Mouse (Mus musculus): ENCODE measurements around the gene Gfer. TPM values are rescaled to one million over a fixed set of nuclear protein-coding genes. Genes with fewer than 3 reads are reported as not detected.
A peak's percentile ranks its signal among the peaks of the same experiment; 100 is the strongest.
"Not testable (repeated sequence)": the region's sequence is repeated elsewhere in the genome, so short reads cannot be mapped to it uniquely, and the experiment has no call there.

The Gfer gene
- polyA plus RNA-seq, 1 experiment, result 29.2 TPM

- no peak for TF ChIP-seq CTCF (IDR thresholded peaks at IDR 0.05; ENCODE audit: borderline replicate concordance, extremely low read depth, insufficient read depth, insufficient read length)
- no peak for DNase-seq (ENCODE audit: low read depth)
Observed at GRCm38 (mm10) chr17:24674277-24674676, 21.7 kb downstream of the Gfer start.

GRCm38 (mm10) chr17:24672141-24672540, 23.8 kb downstream of the Gfer start:
- DNase-seq (ENCODE audit: low read depth), result no peak

GRCm38 (mm10) chr17:24671346-24671745, 24.6 kb downstream of the Gfer start:
- no peak for DNase-seq (ENCODE audit: low read depth)
- no peak for TF ChIP-seq POLR2A (IDR thresholded peaks at IDR 0.05; ENCODE audit: borderline replicate concordance, extremely low read depth, insufficient read depth, insufficient read length, poor library complexity, severe bottlenecking)
- TF ChIP-seq CTCF (IDR thresholded peaks at IDR 0.05; ENCODE audit: borderline replicate concordance, extremely low read depth, insufficient read depth, insufficient read length), result no peak

More at GRCm38 (mm10) chr17:24672141-24672540, 23.8 kb downstream of the Gfer start:
- TF ChIP-seq CTCF (IDR thresholded peaks at IDR 0.05; ENCODE audit: borderline replicate concordance, extremely low read depth, insufficient read depth, insufficient read length), result no peak
- no peak for TF ChIP-seq POLR2A (IDR thresholded peaks at IDR 0.05; ENCODE audit: borderline replicate concordance, extremely low read depth, insufficient read depth, insufficient read length, poor library complexity, severe bottlenecking)

GRCm38 (mm10) chr17:24670246-24670844, 25.6 kb downstream of the Gfer start:
- TF ChIP-seq POLR2A (IDR thresholded peaks at IDR 0.05; ENCODE audit: borderline replicate concordance, extremely low read depth, insufficient read depth, insufficient read length, poor library complexity, severe bottlenecking) (no peak), CTCF (IDR thresholded peaks at IDR 0.05; ENCODE audit: borderline replicate concordance, extremely low read depth, insufficient read depth, insufficient read length) (no peak)
- DNase-seq (ENCODE audit: low read depth), result no peak

- TF ChIP-seq POLR2A (IDR thresholded peaks at IDR 0.05; ENCODE audit: borderline replicate concordance, extremely low read depth, insufficient read depth, insufficient read length, poor library complexity, severe bottlenecking) (peak; percentile 78), CTCF (IDR thresholded peaks at IDR 0.05; ENCODE audit: borderline replicate concordance, extremely low read depth, insufficient read depth, insufficient read length) (peak; percentile 31; the same call in 1 of the 2 replicates)
- DNase-seq (ENCODE audit: low read depth), result peak; percentile 97
Observed at GRCm38 (mm10) chr17:24669545-24670245, 26.3 kb downstream of the Gfer start, which contains the start of gene Zfp598. TSS of gene Zfp598 (plus strand) at chr17:24669687.

GRCm38 (mm10) chr17:24669214-24669544, 26.8 kb downstream of the Gfer start:
- not testable (repeated sequence) for DNase-seq (ENCODE audit: low read depth)

GRCm38 (mm10) chr17:24667416-24667815, 28.5 kb downstream of the Gfer start:
- peak; percentile 68 for DNase-seq (ENCODE audit: low read depth)

GRCm38 (mm10) chr17:24667011-24667410, 28.9 kb downstream of the Gfer start:
- DNase-seq (ENCODE audit: low read depth), result not testable (repeated sequence)

More at GRCm38 (mm10) chr17:24667416-24667815, 28.5 kb downstream of the Gfer start:
- TF ChIP-seq POLR2A (IDR thresholded peaks at IDR 0.05; ENCODE audit: borderline replicate concordance, extremely low read depth, insufficient read depth, insufficient read length, poor library complexity, severe bottlenecking) (no peak), CTCF (IDR thresholded peaks at IDR 0.05; ENCODE audit: borderline replicate concordance, extremely low read depth, insufficient read depth, insufficient read length) (peak; percentile 72; the same call in 1 of the 2 replicates)

- TF ChIP-seq CTCF (IDR thresholded peaks at IDR 0.05; ENCODE audit: borderline replicate concordance, extremely low read depth, insufficient read depth, insufficient read length), result no peak
- no peak for TF ChIP-seq POLR2A (IDR thresholded peaks at IDR 0.05; ENCODE audit: borderline replicate concordance, extremely low read depth, insufficient read depth, insufficient read length, poor library complexity, severe bottlenecking)
- DNase-seq (ENCODE audit: low read depth), result no peak
Observed at GRCm38 (mm10) chr17:24658017-24658758, 37.8 kb downstream of the Gfer start, which contains the start of gene Npw. TSS of gene Npw (minus strand) at chr17:24658457.

GRCm38 (mm10) chr17:24654969-24655368, 41.0 kb downstream of the Gfer start:
- DNase-seq (ENCODE audit: low read depth), result no peak
- no peak for TF ChIP-seq POLR2A (IDR thresholded peaks at IDR 0.05; ENCODE audit: borderline replicate concordance, extremely low read depth, insufficient read depth, insufficient read length, poor library complexity, severe bottlenecking)
- no peak for TF ChIP-seq CTCF (IDR thresholded peaks at IDR 0.05; ENCODE audit: borderline replicate concordance, extremely low read depth, insufficient read depth, insufficient read length)

- no peak for TF ChIP-seq POLR2A (IDR thresholded peaks at IDR 0.05; ENCODE audit: borderline replicate concordance, extremely low read depth, insufficient read depth, insufficient read length, poor library complexity, severe bottlenecking)
- TF ChIP-seq CTCF (IDR thresholded peaks at IDR 0.05; ENCODE audit: borderline replicate concordance, extremely low read depth, insufficient read depth, insufficient read length), result peak; percentile 94
- DNase-seq (ENCODE audit: low read depth), result peak; percentile 81
Observed at GRCm38 (mm10) chr17:24653967-24654710, 41.8 kb downstream of the Gfer start.
